Mouse (Mus musculus) gastrocnemius, adult 8-10 months (tissue): ENCODE measurements around the gene Otud7b. TPM values are rescaled to one million over a fixed set of nuclear protein-coding genes. Genes with fewer than 3 reads are reported as not detected.

Experiments
- DNase-seq, 2 experiments: peaks; one replicate each; pipeline ENCODE4 v3.0.0; 2022; ENCODE audit warnings: low spot score in 2 of 2
- total RNA-seq, 4 experiments: library from RNA; stranded (reverse); gene quantifications; 2 replicates each; pipeline ENCODE4 v1.2.4; 2022

Gene Otud7b
- 10 to 100 TPM; 61.8 to 77.4 (median 75.8) TPM for total RNA-seq

- DNase-seq, result peak; percentile 69 to 80
Measured at GRCm38 (mm10) chr3:96104261-96105065, at the start of gene Otud7b. Gene Otud7b, plus strand, starts transcription at chr3:96104527.

GRCm38 (mm10) chr3:96055294-96055693 is 49.0 kb upstream of the Otud7b start:
- DNase-seq, result no peak

GRCm38 (mm10) chr3:96056031-96056430 is 48.3 kb upstream of the Otud7b start:
- DNase-seq, result no peak

- DNase-seq, result peak; percentile 65 to 78
Measured at GRCm38 (mm10) chr3:96057747-96058204, 46.6 kb upstream of the Otud7b start.

- peak in 1 of 2 experiments; percentile 22 for DNase-seq
Measured at GRCm38 (mm10) chr3:96058231-96058896, 46.0 kb upstream of the Otud7b start, which contains the start of gene Vps45. Gene Vps45, minus strand, starts transcription at chr3:96058466.

GRCm38 (mm10) chr3:96060146-96060545 is 44.2 kb upstream of the Otud7b start:
- no peak for DNase-seq

GRCm38 (mm10) chr3:96063299-96063698 is 41.0 kb upstream of the Otud7b start:
- DNase-seq, result no peak

GRCm38 (mm10) chr3:96064217-96064616 is 40.1 kb upstream of the Otud7b start:
- DNase-seq, result no peak

- no peak for DNase-seq
Measured at GRCm38 (mm10) chr3:96065147-96065546, 39.2 kb upstream of the Otud7b start.

- DNase-seq, result peak; percentile 31 to 37
Measured at GRCm38 (mm10) chr3:96065754-96066375, 38.5 kb upstream of the Otud7b start.

- no peak for DNase-seq
Measured at GRCm38 (mm10) chr3:96066741-96067140, 37.6 kb upstream of the Otud7b start.

- DNase-seq, result no peak
Measured at GRCm38 (mm10) chr3:96069046-96069445, 35.3 kb upstream of the Otud7b start.

GRCm38 (mm10) chr3:96069542-96069941 is 34.8 kb upstream of the Otud7b start:
- DNase-seq, result no peak

GRCm38 (mm10) chr3:96070241-96070640 is 34.1 kb upstream of the Otud7b start:
- DNase-seq, result no peak

GRCm38 (mm10) chr3:96072921-96073486 is 31.3 kb upstream of the Otud7b start:
- no peak for DNase-seq

GRCm38 (mm10) chr3:96078066-96078465 is 26.3 kb upstream of the Otud7b start:
- DNase-seq, result no peak

- no peak for DNase-seq
Measured at GRCm38 (mm10) chr3:96078711-96079110, 25.6 kb upstream of the Otud7b start.

GRCm38 (mm10) chr3:96081006-96081405 is 23.3 kb upstream of the Otud7b start:
- DNase-seq, result no peak

- no peak for DNase-seq
Measured at GRCm38 (mm10) chr3:96081650-96082049, 22.7 kb upstream of the Otud7b start.

- DNase-seq, result no peak
Measured at GRCm38 (mm10) chr3:96082100-96082499, 22.2 kb upstream of the Otud7b start.

- no peak for DNase-seq
Measured at GRCm38 (mm10) chr3:96082714-96083508, 21.4 kb upstream of the Otud7b start.
